Mouse (Mus musculus) kidney, postnatal 4 days (tissue): ENCODE results near the gene Gng3.

Experiments used
- DNase-seq, 2 experiments: peaks; one replicate each; pipeline ENCODE4 v3.0.0; 2021; ENCODE audit warnings: mixed read lengths in 2 of 2

The Gng3 gene

GRCm38 (mm10) chr19:8803879-8804660 is 34.9 kb downstream of the Gng3 start:
- DNase-seq = no peak

DNA sequence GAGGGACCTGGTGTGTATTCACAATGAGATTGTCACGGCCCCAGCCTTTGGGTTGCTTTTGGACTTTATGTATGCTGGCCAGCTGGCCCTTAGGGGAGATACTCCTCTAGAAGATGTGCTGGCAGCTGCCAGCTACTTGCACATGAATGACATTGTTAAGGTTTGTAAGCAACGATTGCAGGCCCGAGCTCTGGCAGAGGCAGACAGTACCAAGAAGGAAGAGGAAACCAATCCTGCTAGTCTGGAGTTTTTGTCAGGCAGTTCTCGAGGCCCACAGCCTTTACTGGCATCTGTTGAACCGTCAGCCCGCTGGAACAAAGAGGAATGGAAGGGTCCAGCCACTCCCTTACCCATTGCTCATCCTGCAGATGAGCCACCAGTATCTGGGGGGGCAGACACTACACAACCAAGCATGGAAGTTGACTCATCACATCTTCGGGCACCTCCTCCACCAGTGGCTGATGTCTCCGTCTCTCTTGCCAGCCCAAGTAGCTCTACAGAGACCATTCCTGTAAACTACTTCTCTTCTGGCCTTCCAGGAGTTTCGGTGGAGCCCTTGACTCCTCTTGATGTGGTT is 35.7 kb downstream of the Gng3 start:
- DNase-seq = no peak

- peak; percentile 91 to 96 for DNase-seq
Measured at GRCm38 (mm10) chr19:8802130-8802821, 36.7 kb downstream of the Gng3 start, which contains the start of gene Zbtb3. Gene Zbtb3, plus strand, starts transcription at chr19:8802555.

DNA sequence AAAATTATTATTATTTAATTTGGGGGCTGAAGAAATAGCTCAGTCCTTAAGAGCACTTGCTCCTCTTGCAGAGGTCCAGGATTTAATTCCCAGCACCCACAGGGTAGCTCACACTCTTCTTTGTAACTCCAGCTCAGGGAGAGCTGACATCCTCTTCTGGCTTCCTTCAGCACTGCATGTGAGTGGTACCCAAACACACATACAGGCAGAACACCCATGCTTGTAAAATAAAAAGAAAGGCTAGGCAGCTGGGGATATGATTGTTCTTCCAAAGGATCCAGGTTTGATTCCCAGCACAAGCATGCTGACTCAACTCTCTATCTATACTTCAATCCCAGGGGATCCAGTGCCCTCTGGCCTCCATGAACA is 40.1 kb downstream of the Gng3 start:
- DNase-seq = no peak

GRCm38 (mm10) chr19:8798264-8798946 is 40.6 kb downstream of the Gng3 start, which contains the start of gene Polr2g:
Gene Polr2g, minus strand, starts transcription at chr19:8798577.
- peak; percentile 91 to 95 for DNase-seq

- DNase-seq = no peak
Measured at GRCm38 (mm10) chr19:8790171-8790570, 48.8 kb downstream of the Gng3 start.

GRCm38 (mm10) chr19:8789171-8789570 is 49.8 kb downstream of the Gng3 start:
- no peak for DNase-seq

- no peak for DNase-seq
Measured at GRCm38 (mm10) chr19:8788521-8788920, 50.5 kb downstream of the Gng3 start.
